Mouse (Mus musculus) spleen, adult 2 months (tissue): Measurements from ENCODE around the gene Cdk2ap1.

ENCODE experiments used
- CTCF ChIP-seq: fragments of 200-500 bp; IDR thresholded peaks from 2 replicates; pipeline ENCODE4 v1.5.1; 2011; ENCODE audit warnings: mild to moderate bottlenecking, inconsistent platforms; ENCODE audit not compliant: insufficient read depth, insufficient read length, insufficient replicate concordance; ENCODE audit errors: extremely low read depth
- POLR2A ChIP-seq: fragments of 200-500 bp; IDR thresholded peaks from 2 replicates; pipeline ENCODE4 v1.6.1; 2011; ENCODE audit warnings: low read depth, low read length, inconsistent platforms

GRCm38 (mm10) chr5:124342897-124343296 lies 20.0 kb downstream of the Cdk2ap1 start:
- TF ChIP-seq CTCF (no peak), POLR2A (no peak)
